Mouse (Mus musculus) forebrain, embryonic 15.5 days (tissue): Measurements from ENCODE around the gene Cenpu. TPM values are rescaled to one million over a fixed set of nuclear protein-coding genes. Genes with fewer than 3 reads are reported as not detected.

Source experiments
- ATAC-seq: fragments of 200-750 bp; cut with Nextera tagmentation; replicated peaks from 2 replicates; pipeline ENCODE4 v1.8.0; 2017; ENCODE audit warnings: mild to moderate bottlenecking, moderate TSS enrichment, moderate library complexity
- H3K27ac ChIP-seq: fragments of 300-500 bp; sonication (generic); replicated peaks from 2 replicates; pipeline ENCODE4 v1.5.1; 2015; ENCODE audit warnings: mild to moderate bottlenecking, inconsistent platforms
- H3K27me3 ChIP-seq: fragments of 300-500 bp; sonication (generic); 2 replicates; pipeline ENCODE4 v1.6.1; 2015; ENCODE audit warnings: inconsistent platforms
- H3K36me3 ChIP-seq: fragments of 300-500 bp; sonication (generic); 2 replicates; pipeline ENCODE4 v1.6.1; 2015; ENCODE audit warnings: mild to moderate bottlenecking, inconsistent platforms
- H3K4me1 ChIP-seq: fragments of 300-500 bp; sonication (generic); 2 replicates; pipeline ENCODE4 v1.6.1; 2015; ENCODE audit warnings: inconsistent platforms
- H3K4me2 ChIP-seq: fragments of 300-500 bp; sonication (generic); replicated peaks from 2 replicates; pipeline ENCODE4 v1.6.1; 2015; ENCODE audit warnings: mild to moderate bottlenecking, inconsistent platforms
- H3K4me3 ChIP-seq: fragments of 300-500 bp; sonication (generic); 2 replicates; pipeline ENCODE4 v1.5.1; 2015; ENCODE audit warnings: mild to moderate bottlenecking, inconsistent platforms
- H3K9ac ChIP-seq: fragments of 300-500 bp; sonication (generic); replicated peaks from 2 replicates; pipeline ENCODE4 v1.6.1; 2015; ENCODE audit warnings: mild to moderate bottlenecking, inconsistent platforms
- H3K9me3 ChIP-seq: fragments of 300-500 bp; sonication (generic); 2 replicates; pipeline ENCODE4 v1.6.1; 2016; ENCODE audit warnings: inconsistent platforms
- WGBS: fragments of 180-500 bp; shearing (Covaris S2); methylation state at CpG from one replicate; pipeline ENCODE4 v1.1.7; 2015; ENCODE audit warnings: mixed read lengths; 5-methylcytosine and 5-hydroxymethylcytosine counted together
- polyA plus RNA-seq: library from polyadenylated mRNA; unstranded; fragments of >200 nt; fragmentation: Nextera tagmentation; extraction: Ambion mirVana; gene quantifications from 2 replicates; pipeline ENCODE4 v1.2.1, GENCODE M21; 2015

Gene Cenpu
- polyA plus RNA-seq, 1 experiment from 2014 or later = 10.6 TPM

- no peak overlapping the region for H3K9ac ChIP-seq
- H3K27me3 ChIP-seq = no peaks in the 10 kb centered on the region
- no peaks in the 10 kb centered on the region for H3K36me3 ChIP-seq
- H3K4me1 ChIP-seq = no peaks in the 10 kb centered on the region
- no peak overlapping the region for H3K4me2 ChIP-seq
- 92% methylated on average over 5 of the region's 5 CpGs for WGBS
- H3K27ac ChIP-seq = no peak overlapping the region
- H3K4me3 ChIP-seq = no peak overlapping the region
- no peaks in the 10 kb centered on the region for H3K9me3 ChIP-seq
- no peak for ATAC-seq
Measured at GRCm38 (mm10) chr8:46587911-46588310, 36.1 kb downstream of the Cenpu start.

DNA sequence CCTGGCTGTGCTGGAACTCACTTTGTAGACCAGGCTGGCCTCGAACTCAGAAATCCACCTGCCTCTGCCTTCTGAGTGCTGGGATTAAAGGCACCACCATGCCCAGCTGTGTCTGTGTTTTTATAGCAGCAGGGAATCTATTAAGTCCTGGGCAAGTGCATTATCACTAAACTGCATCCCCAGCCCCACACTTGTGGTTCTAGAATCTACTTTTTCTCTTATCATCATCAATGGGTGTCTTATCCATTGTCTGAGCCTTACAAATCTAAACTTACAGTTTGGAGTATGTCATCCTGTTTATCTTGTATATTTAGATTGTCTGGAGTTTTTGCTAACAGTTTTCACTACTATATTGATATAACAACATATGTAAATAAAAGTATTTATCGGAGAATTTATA, 36.8 kb downstream of the Cenpu start:
- 97% methylated on average over 2 of the region's 2 CpGs for WGBS

DNA sequence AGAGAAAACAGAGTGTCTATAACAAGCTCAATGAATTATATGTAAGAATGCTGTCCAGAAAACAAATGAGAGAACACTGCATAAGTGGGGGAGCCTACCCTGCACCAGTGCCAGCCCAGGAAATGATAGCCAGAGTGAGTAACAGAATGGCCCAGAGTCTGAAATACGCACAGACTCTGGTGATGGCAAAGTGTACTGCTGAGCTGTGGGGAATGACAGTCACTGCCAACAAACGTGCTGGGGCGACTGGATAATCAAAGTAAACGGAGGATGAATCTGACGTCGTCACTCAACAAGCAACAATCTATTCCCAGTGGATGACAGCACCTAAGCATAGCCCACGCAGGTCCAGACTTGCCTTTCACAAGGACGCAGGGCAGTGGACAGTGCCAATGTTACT, 41.2 kb downstream of the Cenpu start:
- Histone ChIP-seq H3K4me3 (no peak overlapping the region), H3K4me2 (no peak overlapping the region), H3K9me3 (no peaks in the 10 kb centered on the region), H3K27me3 (no peaks in the 10 kb centered on the region), H3K4me1 (0 out of 2 replicates have a peak, but pooled peaks cover 4% of the 10 kb centered on the region), H3K36me3 (no peaks in the 10 kb centered on the region), H3K27ac (0 out of 2 replicates have a peak overlapping the region, but pooled peaks have one; percentile 23), H3K9ac (no peak overlapping the region)
- 0 out of 2 replicates have a peak, but pooled peaks have one; percentile 51 for ATAC-seq
- WGBS = 71% methylated on average over 8 of the region's 8 CpGs

More for the DNA sequence above, 36.8 kb downstream of the Cenpu start:
- Histone ChIP-seq H3K9ac (no peak overlapping the region), H3K36me3 (no peaks in the 10 kb centered on the region), H3K9me3 (no peaks in the 10 kb centered on the region), H3K4me3 (no peak overlapping the region), H3K4me1 (0 out of 2 replicates have a peak, but pooled peaks cover under 1% of the 10 kb centered on the region), H3K27me3 (no peaks in the 10 kb centered on the region), H3K27ac (no peak overlapping the region), H3K4me2 (no peak overlapping the region)
- ATAC-seq = no peak

DNA sequence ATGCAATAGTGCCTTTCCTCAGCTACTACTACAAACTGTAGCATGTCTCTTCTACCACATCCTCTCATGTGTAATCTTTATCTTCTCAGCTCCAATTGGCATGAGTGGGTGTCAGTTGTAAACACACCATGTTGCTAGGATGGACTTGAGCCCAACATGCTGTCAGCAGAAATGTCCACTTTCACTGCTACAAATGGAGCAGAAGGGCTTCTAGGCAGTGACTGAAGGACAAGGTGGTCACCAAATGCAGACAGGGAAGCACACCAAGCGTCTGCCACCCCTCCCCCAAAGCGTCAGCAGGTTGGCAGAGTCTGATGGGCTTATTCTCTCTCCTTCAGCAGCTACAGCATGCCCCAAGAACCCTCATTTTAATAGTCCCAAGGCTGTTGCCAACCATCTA, 41.9 kb downstream of the Cenpu start:
- peak; percentile 35; the same call in 1 of the 2 replicates for ATAC-seq
- no peaks in the 10 kb centered on the region for H3K36me3 ChIP-seq
- H3K27ac ChIP-seq = 0 out of 2 replicates have a peak overlapping the region, but pooled peaks have one; percentile 23
- H3K4me2 ChIP-seq = no peak overlapping the region
- H3K9ac ChIP-seq = no peak overlapping the region
- H3K4me3 ChIP-seq = no peak overlapping the region
- 80% methylated on average over 2 of the region's 2 CpGs for whole genome bisulfite sequencing
- no peaks in the 10 kb centered on the region for H3K27me3 ChIP-seq
- no peaks in the 10 kb centered on the region for H3K9me3 ChIP-seq
- 0 out of 2 replicates have a peak, but pooled peaks cover 4% of the 10 kb centered on the region for H3K4me1 ChIP-seq

DNA sequence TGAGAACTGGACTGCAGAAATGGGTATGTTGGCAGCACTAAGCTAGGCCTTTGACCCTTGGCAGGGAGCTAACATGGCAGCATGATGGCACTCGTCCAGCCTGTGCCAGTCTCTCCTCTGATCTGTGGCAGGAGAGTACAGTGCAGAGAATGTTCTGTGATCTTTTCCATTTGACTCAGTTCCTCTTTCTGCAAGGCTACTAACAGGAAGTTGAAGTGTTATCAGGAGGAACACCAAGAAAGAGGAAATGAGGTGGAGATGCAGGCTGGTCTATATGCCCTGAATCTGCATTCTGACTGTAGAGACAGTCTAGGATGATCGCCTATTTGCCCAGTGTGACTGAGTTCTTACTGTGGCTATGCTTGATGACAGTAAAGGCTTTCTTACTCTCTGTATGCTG, 43.8 kb downstream of the Cenpu start:
- H3K27me3 ChIP-seq = no peaks in the 10 kb centered on the region
- H3K9ac ChIP-seq = no peak overlapping the region
- 0 out of 2 replicates have a peak, but pooled peaks cover 4% of the 10 kb centered on the region for H3K4me1 ChIP-seq
- no peak for ATAC-seq
- no peaks in the 10 kb centered on the region for H3K36me3 ChIP-seq
- no peaks in the 10 kb centered on the region for H3K9me3 ChIP-seq
- no peak overlapping the region for H3K4me3 ChIP-seq
- WGBS = 92% methylated on average over 2 of the region's 2 CpGs
- no peak overlapping the region for H3K4me2 ChIP-seq
- no peak overlapping the region for H3K27ac ChIP-seq

DNA sequence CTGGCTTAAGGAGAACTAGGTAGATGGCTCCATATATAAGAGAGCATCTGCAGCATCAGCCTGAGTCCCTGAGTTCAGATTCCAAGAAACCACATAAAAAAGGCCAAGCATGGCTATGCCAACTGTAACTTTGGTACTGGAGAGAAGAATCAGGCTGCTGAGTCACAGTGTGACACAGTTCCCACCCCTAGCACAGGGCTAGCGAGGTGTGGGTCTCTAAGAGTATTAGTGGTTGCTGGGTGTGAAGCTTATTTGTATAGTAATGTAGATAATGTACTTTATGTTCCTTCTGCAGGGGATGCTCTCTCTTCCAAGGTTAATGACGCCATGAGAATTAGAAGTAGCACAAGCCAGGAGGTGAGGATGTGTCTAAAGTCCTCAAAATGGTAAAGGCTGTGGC, 44.7 kb downstream of the Cenpu start:
- Histone ChIP-seq H3K4me1 (0 out of 2 replicates have a peak, but pooled peaks cover 4% of the 10 kb centered on the region), H3K27me3 (no peaks in the 10 kb centered on the region), H3K36me3 (no peaks in the 10 kb centered on the region), H3K9ac (no peak overlapping the region), H3K27ac (no peak overlapping the region), H3K9me3 (no peaks in the 10 kb centered on the region), H3K4me2 (no peak overlapping the region), H3K4me3 (no peak overlapping the region)
- 88% methylated on average over 2 of the region's 2 CpGs for WGBS
- ATAC-seq = no peak

GRCm38 (mm10) chr8:46597411-46597810, 45.6 kb downstream of the Cenpu start:
- Histone ChIP-seq H3K9ac (no peak overlapping the region), H3K27me3 (no peaks in the 10 kb centered on the region), H3K9me3 (no peaks in the 10 kb centered on the region), H3K4me3 (no peak overlapping the region), H3K36me3 (no peaks in the 10 kb centered on the region), H3K27ac (no peak overlapping the region), H3K4me1 (0 out of 2 replicates have a peak, but pooled peaks cover 4% of the 10 kb centered on the region), H3K4me2 (no peak overlapping the region)
- ATAC-seq = no peak
- 84% methylated on average over 2 of the region's 2 CpGs for WGBS

GRCm38 (mm10) chr8:46598114-46598513, 46.3 kb downstream of the Cenpu start:
- 0 out of 2 replicates have a peak, but pooled peaks cover 4% of the 10 kb centered on the region for H3K4me1 ChIP-seq
- WGBS = 92% methylated on average over 2 of the region's 2 CpGs
- ATAC-seq = no peak

DNA sequence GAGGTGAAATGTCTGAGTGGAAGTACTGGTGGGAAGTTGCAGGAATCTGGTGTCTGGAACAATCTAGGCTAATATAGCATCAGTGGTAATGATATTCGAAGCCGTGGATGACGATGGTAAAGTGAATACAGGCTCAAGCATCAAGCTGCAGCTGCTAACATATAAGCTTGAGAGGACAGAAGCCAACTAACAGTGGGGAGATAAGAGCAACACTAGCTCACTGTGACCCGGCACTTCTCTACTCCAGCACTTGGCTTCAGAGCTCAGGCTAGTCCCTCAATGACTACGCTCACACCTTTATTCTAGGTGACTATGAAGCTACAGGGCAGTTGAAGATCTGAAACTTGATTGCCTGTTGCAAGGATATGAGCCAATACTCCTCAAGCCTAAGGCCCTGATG, 46.9 kb downstream of the Cenpu start:
- no peak overlapping the region for H3K9ac ChIP-seq
- H3K4me3 ChIP-seq = no peak overlapping the region
- no peak overlapping the region for H3K4me2 ChIP-seq
- no peaks in the 10 kb centered on the region for H3K9me3 ChIP-seq
- 0 out of 2 replicates have a peak, but pooled peaks cover 2% of the 10 kb centered on the region for H3K4me1 ChIP-seq
- WGBS = 91% methylated on average over 5 of the region's 5 CpGs
- ATAC-seq = no peak
- no peaks in the 10 kb centered on the region for H3K36me3 ChIP-seq
- no peaks in the 10 kb centered on the region for H3K27me3 ChIP-seq
- no peak overlapping the region for H3K27ac ChIP-seq

More at GRCm38 (mm10) chr8:46598114-46598513, 46.3 kb downstream of the Cenpu start:
- Histone ChIP-seq H3K27me3 (no peaks in the 10 kb centered on the region), H3K36me3 (no peaks in the 10 kb centered on the region), H3K4me2 (no peak overlapping the region), H3K27ac (no peak overlapping the region), H3K9ac (no peak overlapping the region), H3K9me3 (no peaks in the 10 kb centered on the region), H3K4me3 (no peak overlapping the region)

GRCm38 (mm10) chr8:46599314-46599904, 47.6 kb downstream of the Cenpu start:
- Histone ChIP-seq H3K36me3 (no peaks in the 10 kb centered on the region), H3K4me2 (no peak overlapping the region), H3K27ac (no peak overlapping the region), H3K9me3 (no peaks in the 10 kb centered on the region), H3K4me3 (no peak overlapping the region), H3K27me3 (no peaks in the 10 kb centered on the region), H3K4me1 (no peaks in the 10 kb centered on the region), H3K9ac (no peak overlapping the region)
- WGBS = 94% methylated on average over 7 of the region's 7 CpGs
- no peak for ATAC-seq

DNA sequence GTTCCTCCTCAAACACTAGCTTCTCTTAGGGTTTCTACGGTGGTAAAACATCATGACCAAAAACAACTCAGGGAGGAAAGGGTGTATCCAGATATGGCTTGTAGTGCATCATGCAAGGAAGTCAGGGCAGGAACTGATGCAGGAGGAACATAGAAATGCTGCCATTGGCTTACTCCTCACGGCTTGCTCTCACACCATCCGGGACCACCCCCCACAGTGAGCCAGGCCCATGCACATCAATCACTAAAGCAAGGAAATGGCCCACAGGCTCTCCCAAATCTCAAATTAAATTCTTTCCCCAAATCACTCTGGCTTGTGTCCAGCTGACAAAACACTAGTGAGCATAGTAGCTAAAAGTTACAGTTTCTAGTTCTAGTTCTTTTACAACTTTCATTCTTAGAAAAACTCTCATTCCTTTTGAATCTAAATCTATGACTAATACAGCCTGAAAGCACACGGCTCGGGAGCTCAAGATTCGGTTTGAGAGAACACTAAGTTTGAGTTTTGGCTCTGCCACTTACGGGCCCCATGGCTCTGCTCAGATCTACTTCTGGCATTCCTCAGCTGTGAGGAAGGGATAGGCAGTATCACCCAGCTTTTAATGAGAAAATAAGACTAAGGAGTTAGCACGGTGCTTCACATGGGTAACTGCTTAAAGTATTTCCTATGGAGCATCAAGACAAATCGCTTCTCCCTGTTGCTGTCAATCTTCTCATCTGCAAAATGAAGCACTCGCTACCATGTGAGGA, 49.3 kb downstream of the Cenpu start:
- no peaks in the 10 kb centered on the region for H3K9me3 ChIP-seq
- no peaks in the 10 kb centered on the region for H3K36me3 ChIP-seq
- no peak overlapping the region for H3K27ac ChIP-seq
- no peak overlapping the region for H3K9ac ChIP-seq
- no peak overlapping the region for H3K4me3 ChIP-seq
- H3K4me1 ChIP-seq = no peaks in the 10 kb centered on the region
- no peak overlapping the region for H3K4me2 ChIP-seq
- WGBS = 72% methylated on average over 10 of the region's 10 CpGs
- H3K27me3 ChIP-seq = no peaks in the 10 kb centered on the region
- no peak for ATAC-seq

GRCm38 (mm10) chr8:46603587-46603986, 51.8 kb downstream of the Cenpu start:
- H3K27me3 ChIP-seq = no peaks in the 10 kb centered on the region
- H3K9me3 ChIP-seq = no peaks in the 10 kb centered on the region
- no peaks in the 10 kb centered on the region for H3K36me3 ChIP-seq
- no peak for ATAC-seq
- no peaks in the 10 kb centered on the region for H3K4me1 ChIP-seq
- no peak overlapping the region for H3K27ac ChIP-seq
- H3K4me2 ChIP-seq = no peak overlapping the region
- 84% methylated on average over 5 of the region's 5 CpGs for WGBS
- no peak overlapping the region for H3K9ac ChIP-seq
- no peak overlapping the region for H3K4me3 ChIP-seq
